Mouse (Mus musculus): ENCODE results near the gene Pdlim7.

Pdlim7 gene

DNA sequence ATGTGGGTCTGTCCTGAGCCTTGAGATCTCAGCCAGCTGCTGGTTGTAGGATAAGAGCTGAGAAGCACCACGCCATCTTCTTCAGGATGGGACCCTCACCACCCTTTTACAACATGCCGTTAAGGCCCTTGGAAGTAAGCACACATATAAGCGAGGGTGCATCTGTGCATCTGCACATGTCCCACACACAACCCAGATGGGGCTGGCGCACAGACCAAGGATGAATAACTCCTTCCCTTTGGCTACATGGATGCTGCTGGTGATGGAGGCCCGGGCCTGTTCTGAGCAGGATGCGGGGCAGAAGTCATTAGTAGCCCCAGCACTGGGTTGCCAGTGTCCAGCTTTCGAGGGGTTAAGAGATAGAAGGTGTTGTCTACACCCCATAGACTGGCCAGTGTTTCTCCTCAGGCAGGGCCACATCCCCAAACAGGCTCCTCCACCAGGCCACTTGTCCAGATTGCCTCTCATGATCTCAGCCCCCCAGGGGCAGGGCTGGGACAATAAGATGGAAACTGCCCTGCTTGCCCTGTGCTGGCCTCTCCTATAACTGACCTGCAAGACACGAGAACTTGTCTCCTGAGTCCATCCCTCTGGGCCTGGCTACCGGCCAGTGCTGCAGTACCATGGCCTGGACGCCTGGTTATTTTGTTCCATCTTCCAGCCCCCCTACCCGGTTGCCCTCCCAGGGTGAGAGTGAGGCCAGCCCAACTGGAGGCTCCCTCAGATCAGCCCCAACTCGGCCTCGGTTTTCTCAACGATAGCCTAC lies 27.3 kb downstream of the Pdlim7 start:
- peak; percentile 52 to 67 for DNase-seq

- DNase-seq = no peak
Measured at GRCm38 (mm10) chr13:55484520-55485088, 28.9 kb downstream of the Pdlim7 start.

DNA sequence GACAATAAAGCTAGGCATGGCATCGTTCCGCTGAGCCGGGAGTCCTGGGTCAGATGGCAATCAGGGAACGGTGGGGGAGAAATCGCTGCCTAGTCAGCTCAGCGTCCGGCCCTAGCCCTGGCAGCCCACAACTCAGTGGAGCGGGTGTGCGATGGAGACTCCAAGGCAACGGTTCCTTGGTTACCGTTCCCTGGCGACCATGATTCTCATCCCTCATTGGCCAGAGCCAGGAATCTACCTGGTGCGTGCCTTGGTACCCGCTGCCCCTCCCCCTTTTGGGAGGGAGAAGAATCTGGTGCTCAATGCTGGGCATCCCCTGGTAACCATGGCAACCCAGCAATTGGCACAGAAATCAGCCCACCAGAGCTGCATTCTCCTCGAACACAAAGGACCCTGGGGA lies 29.9 kb downstream of the Pdlim7 start:
- DNase-seq = peak; percentile 54 to 57

DNA sequence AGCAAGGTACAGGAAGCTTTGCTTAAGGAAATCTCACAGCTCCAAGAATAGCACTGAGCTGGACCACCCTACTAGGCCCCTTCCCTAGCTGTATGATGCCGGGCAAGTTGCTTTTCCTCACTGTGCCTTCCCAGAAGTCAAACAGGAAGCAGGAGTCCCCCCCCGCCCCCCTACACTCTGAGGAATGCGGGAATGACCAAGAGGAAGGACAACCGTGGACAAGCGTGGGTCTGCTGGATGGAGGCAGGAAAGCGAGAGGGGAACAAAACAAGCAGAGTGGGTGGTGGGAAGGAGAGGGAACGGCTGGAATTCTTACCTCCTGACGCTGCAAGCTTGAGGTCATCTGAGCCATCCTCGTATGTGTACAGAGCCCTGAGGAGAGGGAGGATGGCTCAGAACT lies 30.4 kb downstream of the Pdlim7 start:
- DNase-seq = peak in 1 of 2 experiments; percentile 31

DNA sequence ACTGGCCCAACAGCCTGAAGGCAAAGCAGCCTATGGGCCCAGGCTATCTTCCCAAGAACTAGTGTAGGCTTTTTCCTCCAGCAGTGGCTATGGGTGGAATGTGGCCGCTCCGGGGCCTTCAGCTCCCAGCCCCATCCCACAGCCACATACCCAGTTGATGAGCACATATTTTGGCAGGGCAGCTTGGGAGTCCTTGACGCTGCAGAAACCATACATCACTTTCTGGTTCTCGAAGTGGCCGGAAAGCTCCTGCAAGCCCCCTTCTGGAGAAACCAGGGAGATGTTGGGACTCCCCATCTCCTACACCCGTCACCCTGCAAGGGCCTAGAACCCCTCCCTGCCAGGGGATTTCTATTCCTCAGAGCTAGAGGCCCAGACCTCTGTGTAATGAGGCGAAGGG lies 30.9 kb downstream of the Pdlim7 start:
- peak; percentile 52 to 68 for DNase-seq

- DNase-seq = no peak
Measured at GRCm38 (mm10) chr13:55479929-55480328, 33.5 kb downstream of the Pdlim7 start.

DNA sequence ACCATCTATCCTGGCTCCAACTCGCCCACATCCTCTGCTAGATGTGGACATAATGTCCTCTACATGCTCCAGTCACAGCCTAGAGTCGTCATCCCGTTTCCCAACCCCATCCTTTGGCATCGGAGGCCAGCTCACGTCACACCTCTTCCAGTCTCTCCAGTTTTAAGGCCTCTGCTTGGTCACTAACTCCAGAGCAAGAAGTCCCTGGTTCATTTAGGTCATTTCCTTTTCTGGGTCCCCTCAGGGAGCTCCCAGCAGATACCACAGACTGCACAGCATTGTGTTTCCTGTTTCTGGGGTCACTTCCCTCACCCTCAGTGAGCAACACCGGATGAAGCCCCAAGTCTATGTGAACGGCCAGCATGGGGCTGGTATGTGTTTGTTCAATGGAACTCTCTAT lies 34.5 kb downstream of the Pdlim7 start:
- DNase-seq = no peak

DNA sequence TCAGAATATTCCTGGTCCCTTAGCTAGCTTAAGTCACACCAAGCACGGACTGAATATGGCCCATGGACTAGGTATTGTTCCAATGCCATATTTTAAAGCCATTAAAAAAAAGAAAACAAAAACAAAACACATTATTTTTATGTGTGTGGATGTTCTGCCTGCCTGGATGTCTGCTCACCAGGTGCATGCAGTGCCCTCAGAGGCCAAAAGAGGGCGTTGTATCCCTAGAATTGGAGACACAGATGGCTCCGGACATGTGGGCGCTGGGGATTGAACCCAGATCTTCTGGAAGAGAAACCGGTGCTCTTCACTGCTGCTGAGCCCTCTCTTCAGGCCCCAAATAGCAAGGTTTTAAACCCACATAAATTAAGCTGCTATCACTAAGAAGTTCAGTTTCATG lies 35.4 kb downstream of the Pdlim7 start:
- peak; percentile 68 for DNase-seq

- DNase-seq = no peak
Measured at GRCm38 (mm10) chr13:55477492-55477891, 36.0 kb downstream of the Pdlim7 start.

- DNase-seq = no peak
Measured at GRCm38 (mm10) chr13:55476256-55476655, 37.2 kb downstream of the Pdlim7 start.

- no peak for DNase-seq
Measured at GRCm38 (mm10) chr13:55475750-55476149, 37.7 kb downstream of the Pdlim7 start.

DNA sequence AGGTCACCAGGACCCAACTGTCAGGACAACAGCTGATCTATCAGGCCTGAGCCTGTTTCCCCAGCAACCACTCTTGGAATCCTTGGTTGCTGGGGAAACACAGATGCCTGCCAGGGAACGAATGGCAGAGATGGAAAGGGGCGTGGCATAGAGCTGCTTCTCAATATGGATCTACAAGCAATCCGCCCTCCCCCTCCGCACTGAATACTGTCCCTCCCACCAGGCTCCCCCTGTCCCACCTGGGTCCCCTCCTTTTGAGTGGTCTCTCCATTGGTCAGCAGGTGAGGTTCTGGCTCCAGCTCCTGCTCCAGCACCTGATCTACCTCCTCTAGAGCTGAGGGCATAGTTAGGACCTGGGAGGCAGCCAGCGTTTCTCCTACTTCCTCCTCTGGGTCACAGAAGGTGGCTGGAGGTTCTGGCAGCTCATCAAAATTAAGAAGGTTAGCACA lies 38.8 kb downstream of the Pdlim7 start:
- DNase-seq = no peak

GRCm38 (mm10) chr13:55473961-55474360 lies 39.5 kb downstream of the Pdlim7 start:
- no peak for DNase-seq

DNA sequence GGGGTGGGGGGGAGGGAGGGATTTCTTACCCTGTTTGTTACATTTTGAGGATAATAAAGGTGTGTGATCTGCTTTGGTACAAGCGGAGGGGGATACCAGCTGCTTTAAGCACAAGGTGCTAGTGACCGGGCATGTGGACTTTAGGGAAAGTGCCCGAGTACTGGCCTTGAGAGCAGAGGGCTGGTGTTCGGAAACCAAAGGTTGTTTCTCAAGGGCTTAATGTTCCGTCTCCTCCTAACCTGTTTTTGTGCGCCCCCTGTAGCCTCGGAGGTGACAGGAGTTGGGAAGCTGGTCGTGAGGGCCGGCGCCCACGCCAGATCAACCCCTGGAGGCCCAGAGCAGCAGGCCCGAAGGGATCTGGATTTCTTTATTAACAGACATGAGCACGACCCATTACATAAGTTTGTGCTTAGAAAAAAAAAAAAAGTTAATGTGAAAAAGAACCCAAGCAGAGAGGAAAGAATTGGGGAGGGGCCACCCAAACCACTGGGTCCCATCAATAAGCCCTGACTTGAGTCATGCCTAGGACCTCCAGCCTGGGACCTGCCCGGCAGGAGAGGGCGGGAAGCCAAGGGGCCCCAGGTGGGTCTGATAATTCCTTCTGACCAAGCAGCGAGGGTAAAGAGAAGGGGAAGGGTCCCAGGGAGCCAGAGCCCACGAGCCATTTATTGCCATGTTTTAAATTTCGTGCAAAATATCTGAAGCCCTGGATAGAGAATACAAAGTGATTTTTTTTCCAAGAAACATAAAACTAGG lies 40.2 kb downstream of the Pdlim7 start:
- DNase-seq = peak; percentile 59 to 68

DNA sequence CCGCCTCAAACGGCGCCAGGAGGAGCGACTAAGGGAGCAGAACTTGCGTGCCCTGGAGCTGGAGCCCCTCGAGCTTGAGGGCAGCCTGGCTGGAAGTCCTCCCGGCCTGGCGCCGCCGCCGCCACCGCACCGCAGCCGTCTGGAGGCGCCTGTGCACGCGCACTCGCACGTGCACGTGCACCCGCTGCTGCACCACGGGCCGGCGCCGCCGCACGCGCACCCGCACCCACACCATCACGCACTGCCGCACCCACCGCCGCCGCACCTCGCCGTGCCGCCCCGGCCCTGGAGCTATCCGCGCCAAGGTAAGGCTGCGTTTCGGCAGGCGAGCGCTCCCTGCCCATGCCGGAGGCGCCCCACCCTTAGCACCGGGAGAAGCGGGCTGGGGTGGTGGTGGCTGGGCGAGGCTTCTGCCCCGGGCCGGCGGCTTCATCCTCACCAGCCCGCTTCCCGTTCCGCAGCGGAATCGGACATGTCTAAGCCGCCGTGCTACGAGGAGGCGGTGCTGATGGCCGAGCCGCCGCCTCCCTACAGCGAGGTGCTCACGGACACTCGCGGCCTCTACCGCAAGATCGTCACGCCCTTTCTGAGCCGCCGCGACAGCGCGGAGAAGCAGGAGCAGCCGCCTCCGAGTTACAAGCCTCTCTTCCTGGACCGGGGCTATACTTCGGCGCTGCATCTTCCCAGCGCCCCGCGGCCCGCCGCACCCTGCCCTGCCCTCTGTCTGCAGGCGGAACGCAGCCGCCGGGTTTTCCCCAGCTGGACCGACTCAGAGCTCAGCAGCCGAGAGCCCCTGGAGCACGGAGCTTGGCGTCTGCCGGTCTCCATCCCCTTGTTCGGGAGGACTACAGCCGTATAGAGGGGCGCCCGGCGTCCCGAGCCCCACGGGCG lies 41.1 kb downstream of the Pdlim7 start:
- peak; percentile 76 to 83 for DNase-seq

DNA sequence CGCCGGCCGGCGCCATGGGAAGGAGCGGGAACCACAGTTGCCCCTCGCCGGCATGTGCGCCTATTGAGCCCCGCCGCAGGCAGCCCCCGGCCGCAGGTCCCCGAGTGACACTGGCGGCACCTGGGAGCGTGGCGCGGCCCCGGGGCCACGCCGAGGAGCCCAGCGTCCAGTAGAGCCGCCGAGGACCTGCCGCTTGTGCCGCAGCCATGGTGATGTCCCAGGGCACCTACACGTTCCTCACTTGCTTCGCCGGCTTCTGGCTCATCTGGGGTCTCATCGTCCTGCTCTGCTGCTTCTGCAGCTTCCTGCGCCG lies 41.7 kb downstream of the Pdlim7 start:
- no peak for DNase-seq

DNA sequence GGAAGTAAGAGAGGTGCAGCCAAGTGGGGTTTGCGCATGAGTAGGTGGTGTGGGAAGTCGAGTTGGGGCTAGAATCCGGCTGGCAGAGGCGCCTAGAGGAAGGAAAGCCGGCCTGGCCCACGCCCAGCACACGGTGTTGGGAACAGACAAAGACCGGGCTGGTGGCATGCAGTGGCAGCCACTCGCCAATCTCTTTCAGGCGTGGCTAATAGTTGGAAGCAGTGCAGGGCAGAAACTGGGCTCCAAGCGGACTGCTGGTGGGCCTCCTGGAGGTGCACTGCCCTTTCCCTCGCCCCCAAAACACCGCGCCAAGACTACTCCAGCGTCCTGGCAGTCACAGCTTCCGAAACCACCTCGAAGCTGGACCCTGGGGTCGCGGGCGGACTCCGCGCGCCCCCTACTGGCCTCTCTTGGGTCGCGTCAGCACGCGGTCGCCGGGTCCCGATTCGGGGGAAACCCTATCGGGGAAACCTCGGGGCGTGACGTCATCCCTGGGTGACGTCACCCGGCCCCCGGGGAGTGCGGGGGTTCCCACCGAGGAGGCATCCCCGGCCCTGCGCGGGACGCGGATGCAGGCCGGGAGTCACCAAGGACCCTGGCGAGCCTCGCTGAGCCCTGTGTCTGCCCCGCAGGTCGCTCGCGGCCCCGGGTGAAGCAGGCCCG lies 42.2 kb downstream of the Pdlim7 start:
- DNase-seq = peak; percentile 90 to 93

GRCm38 (mm10) chr13:55470372-55470771 lies 43.1 kb downstream of the Pdlim7 start:
- DNase-seq = no peak

DNA sequence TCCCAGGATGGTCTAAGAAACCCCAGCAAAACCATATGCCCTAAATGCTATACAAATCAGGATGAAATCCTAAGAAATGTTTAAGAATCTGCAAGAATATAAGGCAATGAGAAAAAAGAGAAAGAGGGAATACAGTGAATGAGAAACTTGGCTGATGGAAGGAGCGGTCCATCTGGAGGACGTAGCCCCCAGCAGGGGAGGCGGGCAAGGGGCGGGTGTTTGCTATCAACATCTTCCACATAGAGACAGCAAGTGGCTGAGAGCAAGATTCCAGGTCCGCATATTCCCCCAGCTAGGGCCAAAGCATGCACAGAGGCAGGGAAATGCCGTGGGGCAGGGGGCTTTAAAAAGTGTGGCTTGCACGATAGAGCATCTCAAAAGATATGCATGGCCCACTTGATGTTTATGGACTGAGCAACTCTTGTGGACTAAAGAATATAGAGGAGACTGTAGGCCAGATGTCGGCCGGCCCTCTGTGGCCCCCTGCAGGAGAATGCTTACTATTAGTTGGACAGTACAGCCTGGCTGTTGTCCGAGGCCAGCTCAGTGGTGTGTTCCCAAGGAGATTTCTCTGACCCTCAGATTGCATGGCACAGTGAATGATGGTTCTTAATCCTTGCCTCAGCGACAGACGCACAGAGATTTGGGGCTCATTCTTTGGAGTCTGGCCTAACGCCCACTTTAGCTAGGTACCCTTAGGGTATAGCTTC lies 44.5 kb downstream of the Pdlim7 start:
- peak; percentile 75 to 82 for DNase-seq

DNA sequence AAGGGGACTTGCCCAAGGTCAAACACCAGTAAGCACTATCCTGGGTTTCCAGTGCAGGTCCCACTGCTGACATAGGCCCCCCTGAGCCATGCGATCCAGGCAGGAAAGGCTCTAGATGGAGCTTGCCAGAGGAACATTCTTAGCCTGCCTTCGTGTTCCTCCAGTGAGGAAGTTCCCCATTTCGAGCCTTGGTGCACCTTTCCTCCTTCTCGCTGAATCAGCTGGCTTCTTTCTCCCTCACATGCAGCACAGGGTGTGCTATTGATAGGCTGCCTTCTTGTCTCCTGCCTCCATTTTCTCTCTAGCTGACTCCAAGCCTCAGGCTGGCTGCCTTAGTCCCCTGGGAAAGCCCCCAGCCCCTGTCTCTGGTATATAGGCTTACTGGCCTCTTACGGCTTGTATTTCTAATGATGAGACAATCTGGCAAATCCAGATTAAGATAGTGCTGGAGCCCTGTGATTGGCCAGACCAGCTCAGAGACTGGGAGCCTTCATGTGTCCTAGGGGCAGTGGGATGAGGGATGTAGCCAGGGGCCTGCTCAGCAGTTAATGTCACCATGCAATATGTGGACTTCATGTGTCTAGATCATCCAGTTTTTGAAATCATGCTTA lies 47.5 kb downstream of the Pdlim7 start:
- DNase-seq = no peak

DNA sequence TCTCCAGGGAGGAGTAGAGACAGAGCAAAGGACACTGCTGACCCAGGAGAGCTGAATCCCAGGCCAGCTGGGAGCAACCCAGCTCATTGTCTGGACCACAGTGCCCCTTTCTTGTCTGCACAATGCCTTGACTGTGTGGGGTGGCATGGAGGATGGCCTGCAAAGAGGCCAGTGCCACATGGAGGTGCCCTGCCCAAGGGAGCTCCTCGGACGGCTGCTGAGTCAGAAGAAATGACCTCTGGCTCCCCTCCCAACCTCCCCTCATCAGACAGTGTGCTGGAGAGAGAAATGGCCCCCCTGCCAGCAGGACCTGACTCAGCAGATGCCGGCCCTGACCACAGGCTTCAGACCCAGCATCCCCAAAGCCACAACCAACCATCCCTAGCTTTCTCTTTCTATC lies 48.3 kb downstream of the Pdlim7 start:
- DNase-seq = no peak

Data from kidney, postnatal 4 days (tissue).